In the genomic region with DNA sequence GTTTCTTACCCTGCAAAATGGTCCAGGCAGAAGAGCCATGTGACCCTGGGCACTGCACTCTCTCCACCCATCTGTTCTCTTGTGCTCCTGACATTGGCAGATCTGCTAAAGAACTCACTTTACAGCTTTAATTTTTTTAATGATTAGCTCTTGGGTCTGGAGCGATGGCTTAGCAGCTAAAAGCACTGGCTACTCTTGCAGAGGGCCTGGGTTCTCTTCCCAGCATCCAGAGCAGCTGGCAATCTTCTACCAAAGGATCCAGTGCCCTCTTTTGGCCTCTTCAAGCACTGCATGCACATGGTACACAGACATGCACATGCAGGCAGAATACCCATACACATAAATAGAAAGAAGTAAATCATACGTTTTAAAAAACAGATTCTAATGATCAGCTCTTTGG, we compare ENCODE assay signal across 11 mouse cellular contexts. TPM values are rescaled to one million over a fixed set of nuclear protein-coding genes. Genes with fewer than 3 reads are reported as not detected.
A peak's percentile ranks its signal among the peaks of the same experiment; 100 is the strongest.
DNase-seq lines count a peak whose midpoint lies in the region; ATAC-seq and TF ChIP-seq lines count a peak whose summit lies in the region.
"Had no signal": no experiment of that assay in that cellular context is flagged by ENCODE, and none has a peak within 500 bp of the region (broad histone marks: within the 10 kb centered on the region; RNA-seq: fewer than 3 reads in every experiment).

No protein-coding gene starts in this region.

- H3K4me2 ChIP-seq in liver, embryonic 12.5 days: no peak overlapping the region
- H3K4me2 ChIP-seq: embryonic facial prominence, embryonic 12.5 days; hindbrain, embryonic 15.5 days had no signal

- DNase-seq in cerebellum, postnatal 10 days: peak; percentile 43 to 46
- no peak for DNase-seq in cerebellum, adult 11 months
- DNase-seq in liver, adult 2 months (ENCODE audit: extremely low read depth, low read depth, low spot score): no peak
- DNase-seq in ES-CJ7 (ENCODE audit: low read depth, low spot score): peak; percentile 27
- peak; percentile 80 to 84 for DNase-seq in kidney, postnatal 25 days
- no peak for DNase-seq in right cerebral cortex, postnatal 25 days
- DNase-seq in spleen, postnatal 4 days (ENCODE audit: low spot score in 2 of 2): no peak

- H3K9me3 ChIP-seq in liver, embryonic 12.5 days (replicated peaks): no peaks in the 10 kb centered on the region
- H3K9me3 ChIP-seq: embryonic facial prominence, embryonic 12.5 days; hindbrain, embryonic 15.5 days had no signal

- peaks cover 15% of the 10 kb centered on the region for H3K36me3 ChIP-seq in liver, adult 2 months (ENCODE audit: control insufficient read depth, insufficient read depth, low read length)
- H3K36me3 ChIP-seq in liver, embryonic 12.5 days: peaks cover 85% of the 10 kb centered on the region

- WGBS in liver, adult 2 months: 98% methylated on average over 2 of the region's 2 CpGs
- WGBS in liver, embryonic 12.5 days (ENCODE audit: insufficient replicate concordance): 80% methylated on average over 2 of the region's 2 CpGs

- no peak overlapping the region for H3K27ac ChIP-seq in liver, adult 2 months (replicated peaks; ENCODE audit: insufficient read depth, low read depth, low read length)
- H3K27ac ChIP-seq in liver, embryonic 12.5 days: no peak overlapping the region
- H3K27ac ChIP-seq: embryonic facial prominence, embryonic 12.5 days; hindbrain, embryonic 15.5 days had no signal

- H3K4me1 ChIP-seq in liver, adult 2 months (ENCODE audit: control insufficient read depth, insufficient read depth, low read length): no peaks in the 10 kb centered on the region
- H3K4me1 ChIP-seq in liver, embryonic 12.5 days: no peaks in the 10 kb centered on the region
- H3K4me1 ChIP-seq: embryonic facial prominence, embryonic 12.5 days had no signal

- ATAC-seq in liver, embryonic 12.5 days: no peak

- no peak overlapping the region for H3K9ac ChIP-seq in liver, adult 2 months (ENCODE audit: low read depth, low read length)
- no peak overlapping the region for H3K9ac ChIP-seq in liver, embryonic 12.5 days
- H3K9ac ChIP-seq: embryonic facial prominence, embryonic 12.5 days; hindbrain, embryonic 15.5 days had no signal

- no peak for TF ChIP-seq POLR2A in liver, adult 2 months (IDR thresholded peaks at IDR 0.05; ENCODE audit: extremely low read depth, insufficient read depth, low read length)

- no peaks in the 10 kb centered on the region for H3K27me3 ChIP-seq in liver, adult 2 months (ENCODE audit: control insufficient read depth, insufficient read depth, low read length)
- no peaks in the 10 kb centered on the region for H3K27me3 ChIP-seq in liver, embryonic 12.5 days (replicated peaks)
- H3K27me3 ChIP-seq: embryonic facial prominence, embryonic 12.5 days; hindbrain, embryonic 15.5 days had no signal

- no peaks in the 10 kb centered on the region for H3K79me2 ChIP-seq in liver, adult 2 months (ENCODE audit: control insufficient read depth, insufficient read depth, low read length)

- TF ChIP-seq CTCF in liver, adult 2 months (IDR thresholded peaks at IDR 0.05; ENCODE audit: low read depth, low read length): peak; percentile 12; the same call in 1 of the 2 replicates

- no peak overlapping the region for H3K4me3 ChIP-seq in liver, adult 2 months (ENCODE audit: insufficient read depth, low read depth, low read length)
- no peak overlapping the region for H3K4me3 ChIP-seq in liver, embryonic 12.5 days
- H3K4me3 ChIP-seq: embryonic facial prominence, embryonic 12.5 days; hindbrain, embryonic 15.5 days had no signal

RNA-seq across cellular contexts. Expression of a gene that starts 15.1 kb away (rescaled TPM):
- 0.37 and 0.40 TPM in 2 replicates for total RNA-seq in liver, adult 2 months (2014; rRNA removed)
- polyA plus RNA-seq in liver, adult 2 months (2012; rRNA removed): 0.24 and 0.51 TPM in 2 replicates
- polyA plus RNA-seq in liver, embryonic 12.5 days (2016; fragmentation: Nextera tagmentation; extraction: Ambion mirVana): 0.29 and 0.37 TPM in 2 replicates
- total RNA-seq: megakaryocyte, adult 5-6 weeks had no signal

RNA-seq across cellular contexts. Expression of a gene that starts 42.9 kb away (rescaled TPM):
- total RNA-seq in liver, adult 2 months (2014; rRNA removed): 12.7 and 16.0 TPM in 2 replicates
- 9.1 and 9.8 TPM in 2 replicates for polyA plus RNA-seq in liver, adult 2 months (2012; rRNA removed)
- polyA plus RNA-seq in liver, embryonic 12.5 days (2016; fragmentation: Nextera tagmentation; extraction: Ambion mirVana): 64.2 and 65.9 TPM in 2 replicates

Comparison
In these comparisons a context has a peak if more than half of its experiments do, and no peak if none do; other contexts are left out.
1. DNase-seq: peak in cerebellum, postnatal 10 days (2 of 2), ES-CJ7 (single experiment) and kidney, postnatal 25 days (2 of 2); none in cerebellum, adult 11 months (single experiment), liver, adult 2 months (single experiment), right cerebral cortex, postnatal 25 days (single experiment) and spleen, postnatal 4 days (0 of 2).